Mouse (Mus musculus): ENCODE results near the gene Gkn3. TPM values are rescaled to one million over a fixed set of nuclear protein-coding genes. Genes with fewer than 3 reads are reported as not detected.

Gene Gkn3
- polyA plus RNA-seq (2012; ENCODE audit: insufficient read depth, insufficient read length, missing spikeins) = not detected in 2 replicates

DNA sequence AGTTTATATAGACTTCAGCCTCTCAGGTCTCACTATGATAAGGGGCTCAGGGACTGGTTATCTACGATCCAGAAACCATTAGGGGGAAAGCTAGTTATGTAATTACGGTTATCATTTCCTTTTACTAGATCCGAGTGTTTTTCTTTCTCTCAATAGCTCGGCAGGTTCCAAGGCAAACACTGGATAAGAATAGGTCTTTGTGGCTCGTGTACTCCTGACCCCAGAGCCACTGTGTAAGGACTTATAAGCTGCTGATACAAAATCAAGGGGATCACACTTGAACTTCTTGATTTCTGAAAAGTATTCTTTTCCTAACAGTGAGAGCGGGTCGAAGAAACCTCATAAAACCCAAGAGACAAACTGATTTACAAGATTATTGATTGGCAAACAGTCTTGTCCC, at the start of gene Gkn3:
Gkn3 (minus strand) TSS at position 59 of the 400 bp plus-strand sequence.
- Histone ChIP-seq H3K4me1 (ENCODE audit: control insufficient read depth, insufficient read depth, low read length) (peaks cover 10% of the 10 kb centered on the region), H3K4me3 (ENCODE audit: insufficient read depth, low read length) (no peak within 1 kb of the TSS), H3K27ac (ENCODE audit: insufficient read depth, low read depth, low read length) (no peak within 1 kb of the TSS)
- no peak for TF ChIP-seq CTCF (IDR thresholded peaks at IDR 0.05; ENCODE audit: low read depth, low read length)
- TF ChIP-seq POLR2A (IDR thresholded peaks at IDR 0.05; ENCODE audit: borderline replicate concordance, low read depth, low read length) = no peak

DNA sequence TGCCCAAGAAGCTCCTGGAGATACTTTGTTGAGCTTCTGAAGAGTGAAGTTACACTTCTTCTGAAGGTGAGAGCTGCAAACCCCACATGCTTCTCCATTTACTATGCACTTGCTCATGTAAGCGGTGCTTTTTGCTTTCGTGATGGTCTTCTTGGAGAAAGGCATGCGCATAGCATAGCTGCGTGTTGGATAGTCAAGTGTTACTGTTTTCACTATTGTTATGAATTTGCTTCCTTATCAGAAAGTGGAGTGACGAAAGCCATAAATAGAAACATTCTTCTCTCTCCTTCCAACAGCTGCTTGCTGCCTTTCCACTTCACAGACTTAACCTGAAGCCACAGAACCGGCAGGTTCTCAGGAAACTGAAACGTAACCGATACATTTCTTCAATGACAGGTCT, 48.0 kb upstream of the Gkn3 start:
- Histone ChIP-seq H3K4me3 (ENCODE audit: insufficient read depth, low read length) (no peak overlapping the region), H3K4me1 (ENCODE audit: control insufficient read depth, insufficient read depth, low read length) (peaks cover 20% of the 10 kb centered on the region), H3K27ac (ENCODE audit: insufficient read depth, low read depth, low read length) (no peak overlapping the region)
- no peak for TF ChIP-seq POLR2A (IDR thresholded peaks at IDR 0.05; ENCODE audit: borderline replicate concordance, low read depth, low read length)
- no peak for TF ChIP-seq CTCF (IDR thresholded peaks at IDR 0.05; ENCODE audit: low read depth, low read length)

DNA sequence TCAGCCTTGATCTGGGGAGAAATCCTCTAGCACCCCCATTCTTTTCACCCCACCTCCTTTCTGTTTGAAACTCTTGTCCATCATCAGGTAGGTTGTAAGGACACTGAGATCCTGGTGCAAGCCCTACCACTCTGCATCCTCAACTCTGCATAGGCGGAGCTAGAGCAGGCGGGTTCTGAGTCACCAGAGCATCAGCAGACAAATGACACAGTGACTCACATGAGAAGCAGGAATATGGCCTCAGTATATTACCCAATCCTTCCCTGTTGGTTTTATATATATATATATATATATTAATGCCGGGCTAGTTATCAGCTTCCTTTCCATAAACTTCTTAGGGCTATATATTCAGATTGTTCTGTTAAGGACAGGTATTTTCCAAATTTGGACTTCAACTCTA, 47.1 kb upstream of the Gkn3 start:
- H3K27ac ChIP-seq (ENCODE audit: insufficient read depth, low read depth, low read length) = no peak overlapping the region
- H3K4me1 ChIP-seq (ENCODE audit: control insufficient read depth, insufficient read depth, low read length) = peaks cover 20% of the 10 kb centered on the region
- TF ChIP-seq CTCF (IDR thresholded peaks at IDR 0.05; ENCODE audit: low read depth, low read length) (no peak), POLR2A (IDR thresholded peaks at IDR 0.05; ENCODE audit: borderline replicate concordance, low read depth, low read length) (no peak)
- no peak overlapping the region for H3K4me3 ChIP-seq (ENCODE audit: insufficient read depth, low read length)

DNA sequence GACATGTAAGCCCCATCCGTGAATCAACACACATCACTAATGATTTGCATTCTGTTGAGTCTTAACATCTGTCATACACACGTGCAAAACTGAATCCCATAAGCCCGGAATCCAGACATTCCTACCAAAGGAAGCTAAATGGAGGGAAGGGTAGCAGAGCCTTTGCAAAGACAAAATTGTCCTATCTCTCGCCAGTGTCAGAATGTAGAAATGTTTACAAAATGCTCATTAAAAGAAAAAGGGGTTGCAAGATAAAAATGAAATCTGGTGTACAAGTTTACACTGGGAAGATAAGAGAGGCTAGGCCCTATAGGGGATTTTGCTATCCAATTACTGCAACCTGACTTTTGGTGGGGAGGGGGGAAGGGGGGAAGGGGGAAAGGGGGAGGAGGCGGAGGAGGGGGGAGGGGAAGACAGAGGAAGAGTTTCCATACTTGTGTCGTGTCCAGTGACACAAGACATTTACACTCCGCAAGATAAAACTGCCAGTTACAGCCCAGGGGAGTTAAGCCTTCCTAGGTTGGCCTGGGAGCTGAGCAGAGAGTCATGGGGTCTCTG, 39.8 kb upstream of the Gkn3 start, which contains the start of gene Bmp10:
Bmp10 (plus strand) TSS at position 508 of the 558 bp plus-strand sequence.
- Histone ChIP-seq H3K27ac (ENCODE audit: insufficient read depth, low read depth, low read length) (no peak within 1 kb of the TSS), H3K4me3 (ENCODE audit: insufficient read depth, low read length) (no peak within 1 kb of the TSS), H3K4me1 (ENCODE audit: control insufficient read depth, insufficient read depth, low read length) (no peaks in the 10 kb centered on the region)
- TF ChIP-seq POLR2A (IDR thresholded peaks at IDR 0.05; ENCODE audit: borderline replicate concordance, low read depth, low read length) (no peak), CTCF (IDR thresholded peaks at IDR 0.05; ENCODE audit: low read depth, low read length) (no peak)

DNA sequence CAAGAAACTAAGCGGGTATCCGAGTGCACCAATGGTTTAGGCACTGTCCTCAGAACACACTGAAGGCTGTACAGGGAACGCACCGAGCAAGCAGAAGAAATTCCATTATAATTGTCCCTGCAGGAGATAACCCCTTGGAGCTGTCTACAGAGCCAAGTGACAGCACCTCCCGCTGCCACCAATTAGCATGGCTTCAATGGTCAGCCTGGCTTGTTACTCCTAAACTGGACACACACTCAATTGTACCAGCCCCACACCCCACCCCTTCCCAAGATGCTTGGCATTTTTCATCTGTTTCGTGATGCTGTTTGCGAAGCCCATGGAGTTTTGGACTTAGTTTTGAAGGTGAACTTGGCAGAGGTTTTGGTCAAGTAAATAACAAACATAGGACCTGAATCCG, 38.9 kb upstream of the Gkn3 start:
- H3K4me1 ChIP-seq (ENCODE audit: control insufficient read depth, insufficient read depth, low read length) = no peaks in the 10 kb centered on the region
- no peak overlapping the region for H3K27ac ChIP-seq (ENCODE audit: insufficient read depth, low read depth, low read length)
- H3K4me3 ChIP-seq (ENCODE audit: insufficient read depth, low read length) = no peak overlapping the region
- no peak for TF ChIP-seq CTCF (IDR thresholded peaks at IDR 0.05; ENCODE audit: low read depth, low read length)
- no peak for TF ChIP-seq POLR2A (IDR thresholded peaks at IDR 0.05; ENCODE audit: borderline replicate concordance, low read depth, low read length)

DNA sequence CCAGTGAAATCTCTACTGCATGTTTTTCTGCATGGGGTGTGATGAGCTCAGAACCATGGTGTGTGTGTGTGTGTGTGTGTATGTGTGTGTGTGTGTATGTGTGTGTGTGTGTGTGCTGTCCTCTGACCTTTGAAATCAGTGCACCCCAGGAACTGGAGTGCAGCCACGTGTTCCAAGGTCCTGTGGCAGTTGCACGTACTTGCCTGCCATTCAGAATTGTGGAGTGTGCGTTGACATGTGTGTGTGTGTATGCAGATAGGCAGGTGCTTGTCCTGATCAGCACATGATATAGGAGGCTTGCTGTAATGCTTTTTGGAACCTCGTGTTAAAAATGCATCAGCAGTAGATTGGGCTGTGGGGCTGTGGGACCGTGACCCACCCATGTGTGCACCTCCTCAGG, 38.2 kb upstream of the Gkn3 start:
- TF ChIP-seq CTCF (IDR thresholded peaks at IDR 0.05; ENCODE audit: low read depth, low read length) (no peak), POLR2A (IDR thresholded peaks at IDR 0.05; ENCODE audit: borderline replicate concordance, low read depth, low read length) (no peak)
- H3K27ac ChIP-seq (ENCODE audit: insufficient read depth, low read depth, low read length) = no peak overlapping the region
- H3K4me3 ChIP-seq (ENCODE audit: insufficient read depth, low read length) = no peak overlapping the region
- H3K4me1 ChIP-seq (ENCODE audit: control insufficient read depth, insufficient read depth, low read length) = no peaks in the 10 kb centered on the region

DNA sequence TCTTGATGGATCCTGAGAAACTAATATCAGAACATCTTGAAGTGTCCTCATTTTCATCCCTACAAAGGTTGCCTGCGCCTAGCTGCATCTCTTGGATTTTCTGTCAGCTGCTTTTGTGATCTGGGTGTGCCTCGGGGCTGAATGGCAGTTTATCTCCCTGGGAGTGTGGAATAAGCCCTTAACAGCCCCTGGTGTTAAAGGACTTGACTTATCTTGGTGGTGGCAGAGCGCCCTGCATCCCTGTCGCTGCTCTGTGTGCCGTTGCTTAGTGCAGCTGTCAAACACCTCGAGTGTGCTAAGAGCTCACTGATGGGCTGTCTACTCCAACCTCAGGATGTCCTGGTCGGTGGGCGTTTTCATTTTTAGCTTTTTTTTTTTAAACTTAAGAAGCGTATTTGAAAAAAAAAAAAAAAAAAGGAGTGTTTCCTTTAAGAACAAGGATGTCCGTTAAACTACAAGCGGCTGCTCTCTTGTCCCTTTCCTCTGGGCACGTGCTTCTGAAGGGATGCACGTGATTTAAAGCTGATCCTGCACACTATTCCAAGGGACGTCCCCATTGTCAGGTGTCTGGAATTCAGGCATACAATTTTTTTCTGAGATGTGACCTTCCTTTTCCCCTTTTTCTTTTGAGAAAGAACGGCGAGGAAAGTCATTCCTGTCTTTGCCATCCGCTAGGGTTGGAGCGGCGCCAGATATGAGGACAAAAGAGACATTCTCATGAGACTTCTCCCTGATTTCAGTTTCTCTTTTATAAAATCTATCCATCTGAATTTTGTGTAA, 35.5 kb upstream of the Gkn3 start:
- H3K4me1 ChIP-seq (ENCODE audit: control insufficient read depth, insufficient read depth, low read length) = no peaks in the 10 kb centered on the region
- H3K27ac ChIP-seq (ENCODE audit: insufficient read depth, low read depth, low read length) = no peak overlapping the region
- TF ChIP-seq CTCF (IDR thresholded peaks at IDR 0.05; ENCODE audit: low read depth, low read length) = no peak
- no peak for TF ChIP-seq POLR2A (IDR thresholded peaks at IDR 0.05; ENCODE audit: borderline replicate concordance, low read depth, low read length)

DNA sequence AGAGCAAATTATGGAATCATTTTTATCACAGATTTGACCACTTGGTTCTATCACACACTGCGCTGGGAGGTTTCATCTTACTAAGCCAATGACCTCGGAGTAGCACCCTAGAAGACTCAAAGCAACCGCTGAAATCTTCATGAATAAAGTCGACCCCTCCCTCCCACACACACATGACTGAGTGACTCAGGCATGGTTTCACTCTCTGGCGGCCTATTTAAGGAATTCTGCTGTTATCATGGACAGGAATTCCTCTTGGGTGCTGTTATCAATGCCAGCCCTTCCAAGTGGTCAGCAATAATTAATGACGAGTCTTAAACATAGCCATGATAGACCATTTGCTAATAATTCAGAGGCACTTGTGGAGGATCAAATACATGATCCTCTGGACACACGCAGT, 33.6 kb upstream of the Gkn3 start:
- Histone ChIP-seq H3K4me3 (ENCODE audit: insufficient read depth, low read length) (no peak overlapping the region), H3K4me1 (ENCODE audit: control insufficient read depth, insufficient read depth, low read length) (no peaks in the 10 kb centered on the region), H3K27ac (ENCODE audit: insufficient read depth, low read depth, low read length) (no peak overlapping the region)
- TF ChIP-seq CTCF (IDR thresholded peaks at IDR 0.05; ENCODE audit: low read depth, low read length) (no peak), POLR2A (IDR thresholded peaks at IDR 0.05; ENCODE audit: borderline replicate concordance, low read depth, low read length) (no peak)

More for the DNA sequence above, 35.5 kb upstream of the Gkn3 start:
- no peak overlapping the region for H3K4me3 ChIP-seq (ENCODE audit: insufficient read depth, low read length)

DNA sequence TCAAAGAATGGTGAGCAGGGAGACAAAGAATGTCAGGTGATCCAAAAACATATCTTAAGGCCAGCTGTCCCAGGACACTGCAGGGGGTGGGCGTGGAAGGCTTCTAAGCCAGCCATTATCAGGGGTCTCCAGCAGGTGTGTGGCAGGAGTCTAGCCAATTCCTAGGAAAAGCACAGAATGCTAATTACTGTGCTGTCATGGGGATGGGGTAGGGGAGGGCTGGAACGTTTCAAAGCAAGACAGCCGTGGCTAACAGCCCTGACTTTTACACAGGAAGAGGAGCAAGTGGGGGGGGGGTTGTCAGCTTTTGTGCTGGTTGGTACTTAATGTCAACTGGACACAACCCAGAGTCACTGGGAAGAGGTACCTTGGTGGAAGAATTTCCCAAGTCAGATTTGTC, 23.3 kb upstream of the Gkn3 start:
- Histone ChIP-seq H3K27ac (ENCODE audit: insufficient read depth, low read depth, low read length) (no peak overlapping the region), H3K4me3 (ENCODE audit: insufficient read depth, low read length) (no peak overlapping the region), H3K4me1 (ENCODE audit: control insufficient read depth, insufficient read depth, low read length) (no peaks in the 10 kb centered on the region)
- TF ChIP-seq CTCF (IDR thresholded peaks at IDR 0.05; ENCODE audit: low read depth, low read length) (no peak), POLR2A (IDR thresholded peaks at IDR 0.05; ENCODE audit: borderline replicate concordance, low read depth, low read length) (no peak)

DNA sequence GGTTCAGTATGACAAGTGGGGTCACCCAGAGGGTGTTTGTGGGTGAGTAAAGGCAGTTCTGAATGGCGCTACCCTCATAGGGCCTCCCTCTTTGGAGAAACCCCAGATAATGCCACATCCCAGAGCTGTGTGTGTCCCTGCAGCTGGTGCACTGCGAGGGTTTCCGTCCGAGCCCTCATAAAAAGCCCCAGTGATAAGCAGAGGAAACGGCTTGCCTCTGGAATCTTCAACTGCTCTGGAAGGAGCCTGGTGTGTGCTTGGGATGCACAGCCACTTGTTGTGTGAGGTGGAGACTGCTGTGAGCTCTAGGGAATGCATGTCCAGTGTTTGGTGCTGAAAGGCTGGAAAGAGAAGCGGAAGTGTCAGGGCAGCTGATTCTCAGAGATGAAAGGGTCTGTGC, 12.7 kb upstream of the Gkn3 start:
- H3K27ac ChIP-seq (ENCODE audit: insufficient read depth, low read depth, low read length) = no peak overlapping the region
- no peak for TF ChIP-seq POLR2A (IDR thresholded peaks at IDR 0.05; ENCODE audit: borderline replicate concordance, low read depth, low read length)
- no peak for TF ChIP-seq CTCF (IDR thresholded peaks at IDR 0.05; ENCODE audit: low read depth, low read length)
- H3K4me1 ChIP-seq (ENCODE audit: control insufficient read depth, insufficient read depth, low read length) = peaks cover 12% of the 10 kb centered on the region
- H3K4me3 ChIP-seq (ENCODE audit: insufficient read depth, low read length) = no peak overlapping the region

Data from bone marrow macrophage, adult 2 months (primary cell).